Mouse (Mus musculus) lung, embryonic 15.5 days (tissue): ENCODE data around the gene Arih1. TPM values are rescaled to one million over a fixed set of nuclear protein-coding genes. Genes with fewer than 3 reads are reported as not detected.
A peak's percentile ranks its signal among the peaks of the same experiment; 100 is the strongest.

Experiments used
- ATAC-seq: fragments of 200-750 bp; cut with Nextera tagmentation; 2 replicates; pipeline ENCODE4 v1.8.0; 2017; ENCODE audit warnings: moderate number of reproducible peaks, borderline replicate concordance; ENCODE audit not compliant: low FRiP score, low TSS enrichment; ENCODE audit errors: extremely low read depth
- H3K27ac ChIP-seq: fragments of 300-500 bp; sonication (generic); 2 replicates; pipeline ENCODE4 v1.5.1; 2015; ENCODE audit warnings: moderate library complexity, mild to moderate bottlenecking, inconsistent platforms
- H3K27me3 ChIP-seq: fragments of 300-500 bp; sonication (generic); 2 replicates; pipeline ENCODE4 v1.6.1; 2015; ENCODE audit warnings: inconsistent platforms
- H3K36me3 ChIP-seq: fragments of 300-500 bp; sonication (generic); 2 replicates; pipeline ENCODE4 v1.6.1; 2015; ENCODE audit warnings: inconsistent platforms
- H3K4me1 ChIP-seq: fragments of 300-500 bp; sonication (generic); 2 replicates; pipeline ENCODE4 v1.6.1; 2015; ENCODE audit warnings: inconsistent platforms
- H3K4me2 ChIP-seq: fragments of 300-500 bp; sonication (generic); 2 replicates; pipeline ENCODE4 v1.6.1; 2015; ENCODE audit warnings: inconsistent platforms, mild to moderate bottlenecking, moderate library complexity
- H3K4me3 ChIP-seq: fragments of 300-500 bp; sonication (generic); 2 replicates; pipeline ENCODE4 v1.5.1; 2015; ENCODE audit warnings: mild to moderate bottlenecking, inconsistent platforms
- H3K9ac ChIP-seq: fragments of 300-500 bp; sonication (generic); 2 replicates; pipeline ENCODE4 v1.6.1; 2015; ENCODE audit warnings: inconsistent platforms
- H3K9me3 ChIP-seq: fragments of 300-500 bp; sonication (generic); 2 replicates; pipeline ENCODE4 v1.6.1; 2016; ENCODE audit warnings: inconsistent platforms
- WGBS: fragments of 180-500 bp; shearing (Covaris S2); methylation state at CpG from one replicate; pipeline ENCODE4 v1.1.7; 2015; 5-methylcytosine and 5-hydroxymethylcytosine counted together
- polyA plus RNA-seq: library from polyadenylated mRNA; unstranded; fragments of >200 nt; fragmentation: Nextera tagmentation; extraction: Ambion mirVana; gene quantifications from 2 replicates; pipeline ENCODE4 v1.2.1, GENCODE M21; 2015

Arih1 gene
- polyA plus RNA-seq, 1 experiment from 2014 or later: 15.3 TPM

- Histone ChIP-seq H3K27me3 (no peaks in the 10 kb centered on the region), H3K4me3 (no peak overlapping the region), H3K9me3 (no peaks in the 10 kb centered on the region), H3K9ac (no peak overlapping the region), H3K27ac (no peak overlapping the region), H3K36me3 (no peaks in the 10 kb centered on the region), H3K4me2 (no peak overlapping the region), H3K4me1 (no peaks in the 10 kb centered on the region)
- no peak for ATAC-seq
- WGBS: 42% methylated on average over 1 of the region's 1 CpGs
Measured at GRCm38 (mm10) chr9:59508146-59508545, 21.7 kb upstream of the Arih1 start.

GRCm38 (mm10) chr9:59487331-59487730 lies 913 bp upstream of the Arih1 start:
- ATAC-seq: no peak

GRCm38 (mm10) chr9:59486076-59486518 lies 321 bp downstream of the Arih1 start:
- Histone ChIP-seq H3K9ac (peak overlapping the region; percentile 96), H3K4me1 (0 out of 2 replicates have a peak, but pooled peaks cover 4% of the 10 kb centered on the region), H3K9me3 (no peaks in the 10 kb centered on the region), H3K27ac (peak overlapping the region; percentile 99), H3K27me3 (no peaks in the 10 kb centered on the region), H3K4me3 (peak overlapping the region; percentile 89), H3K36me3 (no peaks in the 10 kb centered on the region), H3K4me2 (peak overlapping the region; percentile 87)
- peak; percentile 60 for ATAC-seq
- 0% methylated on average over 35 of the region's 71 CpGs for WGBS

More at GRCm38 (mm10) chr9:59487331-59487730, 913 bp upstream of the Arih1 start:
- peak overlapping the region; percentile 89 for H3K4me3 ChIP-seq
- peak overlapping the region; percentile 99 for H3K27ac ChIP-seq
- H3K9ac ChIP-seq: peak overlapping the region; percentile 96
- H3K4me2 ChIP-seq: peak overlapping the region; percentile 68
- H3K36me3 ChIP-seq: no peaks in the 10 kb centered on the region
- 0 out of 2 replicates have a peak, but pooled peaks cover 4% of the 10 kb centered on the region for H3K4me1 ChIP-seq
- no peaks in the 10 kb centered on the region for H3K9me3 ChIP-seq
- H3K27me3 ChIP-seq: no peaks in the 10 kb centered on the region

- no peaks in the 10 kb centered on the region for H3K9me3 ChIP-seq
- WGBS: under 1% methylated on average over 31 of the region's 34 CpGs
- no peaks in the 10 kb centered on the region for H3K36me3 ChIP-seq
- peak; percentile 60 for ATAC-seq
- H3K4me3 ChIP-seq: peak overlapping the region; percentile 89
- H3K4me2 ChIP-seq: peak overlapping the region; percentile 87
- peak overlapping the region; percentile 96 for H3K9ac ChIP-seq
- H3K4me1 ChIP-seq: 0 out of 2 replicates have a peak, but pooled peaks cover 4% of the 10 kb centered on the region
- H3K27me3 ChIP-seq: no peaks in the 10 kb centered on the region
- peak overlapping the region; percentile 99 for H3K27ac ChIP-seq
Measured at GRCm38 (mm10) chr9:59485511-59486075, 825 bp downstream of the Arih1 start.

GRCm38 (mm10) chr9:59484760-59485159 lies 1.7 kb downstream of the Arih1 start:
- H3K4me3 ChIP-seq: peak overlapping the region; percentile 89
- 0 out of 2 replicates have a peak, but pooled peaks cover 4% of the 10 kb centered on the region for H3K4me1 ChIP-seq
- H3K27ac ChIP-seq: no peak overlapping the region
- no peak for ATAC-seq
- peak overlapping the region; percentile 87 for H3K4me2 ChIP-seq
- H3K36me3 ChIP-seq: no peaks in the 10 kb centered on the region
- 7% methylated on average over 7 of the region's 7 CpGs for WGBS
- no peaks in the 10 kb centered on the region for H3K27me3 ChIP-seq
- H3K9me3 ChIP-seq: no peaks in the 10 kb centered on the region
- peak overlapping the region; percentile 96 for H3K9ac ChIP-seq

GRCm38 (mm10) chr9:59482419-59482818 lies 4.0 kb downstream of the Arih1 start:
- H3K27ac ChIP-seq: no peak overlapping the region
- no peak overlapping the region; the same call in 1 of the 2 replicates for H3K4me2 ChIP-seq
- no peak for ATAC-seq
- H3K9ac ChIP-seq: no peak overlapping the region
- H3K4me1 ChIP-seq: peaks cover 4% of the 10 kb centered on the region; the same call in 1 of the 2 replicates
- no peaks in the 10 kb centered on the region for H3K27me3 ChIP-seq
- no peaks in the 10 kb centered on the region for H3K36me3 ChIP-seq
- WGBS: 24% methylated on average over 1 of the region's 1 CpGs
- H3K9me3 ChIP-seq: no peaks in the 10 kb centered on the region
- H3K4me3 ChIP-seq: no peak overlapping the region

GRCm38 (mm10) chr9:59476617-59477016 lies 9.8 kb downstream of the Arih1 start:
- H3K9ac ChIP-seq: no peak overlapping the region

GRCm38 (mm10) chr9:59474838-59475237 lies 11.6 kb downstream of the Arih1 start:
- 75% methylated on average over 1 of the region's 1 CpGs for WGBS
- H3K27me3 ChIP-seq: no peaks in the 10 kb centered on the region
- H3K4me1 ChIP-seq: peaks cover 6% of the 10 kb centered on the region; the same call in 1 of the 2 replicates
- ATAC-seq: no peak
- H3K9me3 ChIP-seq: no peaks in the 10 kb centered on the region
- H3K4me3 ChIP-seq: no peak overlapping the region
- no peak overlapping the region for H3K27ac ChIP-seq
- H3K36me3 ChIP-seq: 0 out of 2 replicates have a peak, but pooled peaks cover 3% of the 10 kb centered on the region
- H3K9ac ChIP-seq: no peak overlapping the region
- no peak overlapping the region for H3K4me2 ChIP-seq

More at GRCm38 (mm10) chr9:59476617-59477016, 9.8 kb downstream of the Arih1 start:
- Histone ChIP-seq H3K4me3 (no peak overlapping the region), H3K27me3 (no peaks in the 10 kb centered on the region), H3K9me3 (no peaks in the 10 kb centered on the region), H3K36me3 (no peaks in the 10 kb centered on the region), H3K27ac (no peak overlapping the region), H3K4me1 (peaks cover 6% of the 10 kb centered on the region; the same call in 1 of the 2 replicates), H3K4me2 (no peak overlapping the region)
- WGBS: 90% methylated on average over 2 of the region's 2 CpGs
- ATAC-seq: no peak

GRCm38 (mm10) chr9:59473171-59473570 lies 13.2 kb downstream of the Arih1 start:
- no peak for ATAC-seq
- Histone ChIP-seq H3K4me2 (no peak overlapping the region), H3K9ac (no peak overlapping the region), H3K4me3 (no peak overlapping the region), H3K9me3 (no peaks in the 10 kb centered on the region), H3K27me3 (no peaks in the 10 kb centered on the region), H3K4me1 (peaks cover 6% of the 10 kb centered on the region; the same call in 1 of the 2 replicates), H3K27ac (no peak overlapping the region), H3K36me3 (0 out of 2 replicates have a peak, but pooled peaks cover 3% of the 10 kb centered on the region)
- 89% methylated on average over 2 of the region's 2 CpGs for WGBS

- Histone ChIP-seq H3K4me3 (no peak overlapping the region), H3K4me2 (no peak overlapping the region), H3K36me3 (0 out of 2 replicates have a peak, but pooled peaks cover 3% of the 10 kb centered on the region), H3K4me1 (peaks cover 6% of the 10 kb centered on the region; the same call in 1 of the 2 replicates), H3K9me3 (no peaks in the 10 kb centered on the region), H3K9ac (no peak overlapping the region), H3K27ac (no peak overlapping the region), H3K27me3 (no peaks in the 10 kb centered on the region)
- ATAC-seq: no peak
- 81% methylated on average over 1 of the region's 1 CpGs for WGBS
Measured at GRCm38 (mm10) chr9:59469446-59469845, 17.0 kb downstream of the Arih1 start.

- H3K4me1 ChIP-seq: no peaks in the 10 kb centered on the region; the same call in 1 of the 2 replicates
- H3K4me3 ChIP-seq: no peak overlapping the region
- no peaks in the 10 kb centered on the region for H3K27me3 ChIP-seq
- H3K9me3 ChIP-seq: no peaks in the 10 kb centered on the region
- no peaks in the 10 kb centered on the region for H3K36me3 ChIP-seq
- H3K27ac ChIP-seq: no peak overlapping the region
- ATAC-seq: no peak
- no peak overlapping the region for H3K9ac ChIP-seq
- no peak overlapping the region for H3K4me2 ChIP-seq
- WGBS: 56% methylated on average over 1 of the region's 1 CpGs
Measured at GRCm38 (mm10) chr9:59464293-59464692, 22.1 kb downstream of the Arih1 start.

- H3K4me2 ChIP-seq: no peak overlapping the region
- H3K4me1 ChIP-seq: no peaks in the 10 kb centered on the region
- no peak overlapping the region for H3K4me3 ChIP-seq
- H3K27ac ChIP-seq: no peak overlapping the region
- no peaks in the 10 kb centered on the region for H3K9me3 ChIP-seq
- H3K9ac ChIP-seq: no peak overlapping the region
- H3K36me3 ChIP-seq: no peaks in the 10 kb centered on the region
- no peaks in the 10 kb centered on the region for H3K27me3 ChIP-seq
- no peak for ATAC-seq
- WGBS: 64% methylated on average over 4 of the region's 4 CpGs
Measured at GRCm38 (mm10) chr9:59458997-59459510, 27.4 kb downstream of the Arih1 start.
